Mouse (Mus musculus) mouse embryonic stem cell (cell line): Measurements from ENCODE around the gene Haghl.
"Not testable (repeated sequence)": the region's sequence is repeated elsewhere in the genome, so short reads cannot be mapped to it uniquely, and the experiment has no call there.

Source experiments
- in situ Hi-C, 2 experiments: fragments of 300-500 bp; cut with MboI; formaldehyde crosslinking; loops; 1 replicate in 1 of 2; 3 replicates in 1 of 2; pipeline ENCODE4 v1.14.3; 2019 to 2020; ENCODE audit warnings: low sequenced_read_pairs in 2 of 2, low pct_unique_long_range_greater_than_20kb in 1 of 2, mixed read lengths in 1 of 2; ENCODE audit not compliant: unreplicated experiment in 1 of 2

The Haghl gene

DNA sequence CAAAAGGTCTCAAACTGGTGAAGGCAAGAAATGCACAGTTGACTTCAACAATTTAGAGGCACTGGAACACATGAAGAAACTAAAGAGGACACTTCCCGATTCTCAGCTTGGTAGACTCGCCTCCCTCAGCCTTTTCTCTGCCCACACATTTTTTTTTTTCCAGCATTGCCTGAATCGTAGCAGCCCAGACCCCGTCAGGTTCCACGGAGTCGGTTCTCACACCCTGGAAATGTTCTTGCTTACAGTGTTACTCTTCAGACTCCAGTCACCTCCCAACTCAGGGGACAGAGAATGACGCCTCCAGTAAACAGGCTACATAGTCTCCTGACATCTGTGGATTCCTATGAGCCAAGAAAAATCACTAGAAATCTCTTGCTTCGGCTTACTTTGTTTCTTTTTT lies 25.3 kb downstream of the Haghl start:
- in situ Hi-C loops: no loop called here

DNA sequence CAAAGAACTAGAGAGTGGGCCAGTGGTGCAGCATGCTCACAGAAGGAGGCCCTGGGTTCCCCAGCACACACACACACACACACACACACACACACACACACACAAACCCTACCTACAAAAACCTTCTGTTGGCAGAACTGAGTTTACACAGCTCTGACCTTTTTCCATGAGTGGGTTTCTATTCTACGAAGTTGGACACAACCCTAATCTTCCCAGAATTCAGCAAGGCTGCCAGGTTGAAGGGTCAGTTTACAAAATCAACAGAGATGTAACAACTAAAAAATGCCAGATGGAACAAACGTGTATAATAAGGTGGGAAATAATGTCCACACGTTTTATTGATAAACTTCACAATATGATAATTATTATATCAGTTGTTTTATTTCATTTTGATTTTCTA lies 27.8 kb downstream of the Haghl start:
- in situ Hi-C loops: no loop called here

- in situ Hi-C loops: no loop called here
These were observed 28.9 kb downstream of the Haghl start for GRCm38 (mm10) chr17:25756378-25757242.

DNA sequence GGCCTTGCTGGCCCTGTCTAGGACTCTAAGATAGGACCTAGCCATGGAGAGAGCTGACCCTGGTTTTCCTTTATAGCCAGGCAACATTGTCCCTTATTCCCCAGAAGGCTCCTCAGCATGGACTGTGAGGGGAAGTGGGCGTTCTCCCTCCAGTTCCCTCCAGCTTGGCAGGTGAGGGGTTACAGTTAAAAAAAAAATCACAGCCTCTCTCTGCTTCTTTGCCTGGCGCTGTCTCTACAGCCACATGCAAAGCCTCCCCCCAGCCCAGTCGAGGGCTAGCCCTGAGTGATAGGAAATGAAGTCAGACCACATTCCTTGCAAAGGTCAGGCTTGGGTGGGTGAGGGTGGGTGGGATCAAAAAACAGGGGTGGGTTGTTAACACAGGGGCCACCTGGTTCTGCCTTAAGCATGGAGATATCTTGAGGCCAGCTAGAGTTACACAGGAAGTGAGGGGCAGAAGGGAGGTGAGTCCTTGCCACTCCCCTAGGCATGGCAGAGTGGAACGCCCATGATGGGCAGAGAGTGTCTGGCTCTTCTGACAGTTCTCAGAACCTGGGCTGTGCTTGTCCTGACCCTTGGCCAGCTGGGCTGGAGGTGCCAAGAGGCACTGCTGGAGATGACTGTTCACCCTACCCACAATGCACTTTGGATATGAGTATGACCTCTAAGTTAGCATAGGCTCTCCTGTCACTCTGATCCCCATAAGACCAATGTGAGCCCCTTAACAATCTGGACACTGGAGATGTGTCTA lies 29.7 kb downstream of the Haghl start:
- in situ Hi-C loops: no loop called here

DNA sequence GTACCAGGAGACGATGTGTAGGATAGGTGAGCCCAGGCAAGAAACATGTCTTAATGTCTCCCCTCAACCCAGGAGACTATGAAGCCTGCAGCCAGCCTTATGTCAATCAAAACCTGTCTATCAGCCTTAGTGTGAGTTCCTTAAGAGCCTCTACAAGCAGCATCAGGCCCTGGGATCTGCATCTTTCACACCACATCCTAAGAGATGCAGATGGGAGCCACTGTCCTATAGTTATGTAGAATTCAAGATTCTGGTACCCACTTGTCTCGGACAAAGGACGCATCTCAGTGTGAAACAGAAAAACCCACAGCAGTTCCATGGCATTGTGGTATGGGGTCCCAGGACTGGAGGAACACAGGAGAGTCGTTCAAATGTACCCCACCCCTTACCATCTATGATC lies 30.4 kb downstream of the Haghl start:
- in situ Hi-C loops: no loop called here

GRCm38 (mm10) chr17:25754241-25754640 lies 31.2 kb downstream of the Haghl start, which contains the start of gene Msln:
Gene Msln, minus strand, starts transcription at chr17:25754378.
- in situ Hi-C loops: no loop called here

DNA sequence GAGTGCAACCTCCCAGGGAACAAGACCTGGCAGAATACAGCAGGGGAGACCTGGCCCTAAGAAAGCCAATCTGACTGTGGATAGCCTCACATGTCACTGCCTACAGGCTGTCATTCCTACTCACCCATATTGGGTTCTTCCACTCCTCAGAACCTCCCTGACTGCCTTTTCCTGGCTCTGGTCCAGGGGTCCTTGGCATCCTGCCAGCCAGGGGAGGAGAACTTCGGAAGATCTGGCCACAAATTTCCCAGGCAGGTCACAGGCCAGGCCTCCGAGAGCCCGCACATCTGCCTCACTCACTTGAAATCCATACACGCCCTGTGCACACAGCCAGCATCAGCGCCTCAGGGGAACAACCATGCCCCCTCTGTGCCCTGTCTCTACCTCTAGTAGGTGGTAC lies 34.0 kb downstream of the Haghl start:
- in situ Hi-C loops: no loop called here

DNA sequence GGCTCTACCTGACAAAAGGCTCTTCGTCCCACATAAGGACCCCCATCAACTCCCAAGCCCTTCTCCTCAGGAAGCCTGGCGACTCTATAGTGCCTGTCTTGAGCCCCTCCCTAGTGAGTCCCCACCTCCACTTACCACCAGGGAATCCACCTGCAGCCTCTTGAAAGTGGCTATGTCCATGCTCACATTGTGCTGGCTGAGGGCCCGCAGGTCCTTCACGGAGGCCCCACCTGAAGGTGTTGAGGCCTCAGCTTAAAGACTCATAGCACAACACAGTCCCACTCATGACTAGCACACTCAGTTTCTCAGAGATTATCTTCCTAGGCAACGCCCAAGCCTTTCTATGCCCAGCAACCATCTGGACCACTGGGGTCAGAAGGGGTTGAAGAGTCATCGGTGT lies 36.2 kb downstream of the Haghl start:
- in situ Hi-C loops: no loop called here

DNA sequence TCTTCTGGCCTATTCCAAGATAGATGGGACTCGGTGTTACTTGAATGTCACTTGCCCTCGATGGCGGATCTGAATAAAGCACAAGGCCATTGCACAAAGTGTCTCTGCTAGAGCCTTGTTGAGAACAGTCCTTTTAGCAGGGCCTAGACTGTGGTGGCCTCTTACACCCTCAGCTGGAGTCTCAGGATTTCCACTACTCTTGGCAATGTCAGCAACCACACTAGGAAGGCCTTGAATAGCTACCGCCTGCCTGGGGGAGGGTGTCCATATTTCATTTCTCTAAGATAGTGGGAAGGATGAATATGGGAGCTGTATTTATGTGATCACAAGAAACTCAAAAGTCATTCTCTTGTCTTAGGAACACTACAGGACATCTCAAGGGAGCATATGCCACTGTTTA lies 37.2 kb downstream of the Haghl start:
- in situ Hi-C loops: no loop called here

- in situ Hi-C loops: no loop called here
These were observed 41.2 kb downstream of the Haghl start for GRCm38 (mm10) chr17:25744311-25744710.

- in situ Hi-C loops: no loop called here
These were observed 41.6 kb downstream of the Haghl start for GRCm38 (mm10) chr17:25743831-25744230.

GRCm38 (mm10) chr17:25741471-25741870 lies 44.0 kb downstream of the Haghl start:
- in situ Hi-C loops: not testable (repeated sequence)

DNA sequence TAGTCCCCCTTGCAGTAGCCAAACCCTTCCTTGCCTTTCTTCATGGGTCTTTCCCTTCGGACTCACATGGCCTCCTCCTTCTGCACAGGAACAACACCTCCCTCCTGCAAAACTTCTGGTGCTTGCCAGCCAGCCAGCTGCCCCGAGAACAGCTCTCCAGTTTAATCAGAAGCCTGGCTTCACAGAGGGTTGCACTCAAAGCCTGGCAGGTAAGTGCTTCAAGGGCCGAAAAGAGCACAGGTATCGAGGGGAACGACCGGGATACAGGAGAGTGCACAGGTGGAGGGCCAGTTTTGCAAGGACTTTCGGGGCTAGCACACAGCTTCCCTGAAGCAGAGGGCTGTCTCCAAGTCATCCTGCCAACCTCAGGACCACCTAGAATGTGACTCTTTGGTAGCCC lies 46.6 kb downstream of the Haghl start:
- in situ Hi-C loops: loop anchor here in 1 of 2 experiments (10.0 kb wide), 1 partner anchor 56 kb away; the partner anchor contains the start of genes AC134908.4, Fam173a and Metrn

DNA sequence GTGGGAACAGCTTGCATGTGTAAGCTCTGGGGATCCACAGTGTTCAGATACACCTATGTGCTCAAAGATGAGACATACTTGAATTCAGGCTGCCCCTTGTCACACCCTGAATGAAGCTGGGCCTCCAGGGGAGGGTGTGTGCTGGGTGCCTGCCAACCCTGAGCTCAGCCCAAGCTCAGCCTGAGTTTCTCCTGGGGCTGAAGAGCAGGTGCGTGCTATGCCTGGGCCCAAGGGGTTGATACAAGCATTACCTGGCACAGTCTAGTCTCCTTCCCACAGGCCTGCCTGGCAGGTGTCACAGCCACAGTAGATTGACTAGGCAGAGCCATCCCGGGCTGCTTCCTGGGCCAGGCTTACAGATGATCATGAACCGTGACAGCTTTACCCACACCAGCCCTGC lies 49.7 kb downstream of the Haghl start, which contains the start of gene Mslnl:
Gene Mslnl (plus strand): TSS at position 298 of the 400 bp plus-strand sequence.
- in situ Hi-C loops: loop anchor here in 1 of 2 experiments (10.0 kb wide), 1 partner anchor 59 kb away; the partner anchor contains the start of genes AC134908.4, Fam173a and Metrn

DNA sequence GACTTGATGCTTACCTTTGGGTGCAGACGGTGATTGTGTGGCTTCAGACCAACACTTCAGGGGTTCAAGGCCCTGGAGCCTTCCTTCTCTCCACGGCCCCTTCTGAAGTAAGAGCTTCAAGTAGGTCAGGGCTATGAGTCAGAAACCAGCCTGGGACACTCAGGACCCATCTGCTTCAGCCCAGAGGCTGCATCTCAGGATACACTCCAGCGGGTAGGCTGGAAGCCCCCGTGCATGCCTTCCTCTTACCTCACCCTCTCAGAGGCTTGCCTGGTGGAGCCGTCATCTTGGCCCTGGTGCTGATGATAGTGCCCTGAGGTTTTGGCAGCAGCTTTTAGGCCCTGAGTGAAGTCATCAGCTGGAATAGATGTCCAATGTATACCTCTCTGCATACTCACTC lies 50.2 kb downstream of the Haghl start:
- in situ Hi-C loops: loop anchor here in 1 of 2 experiments (10.0 kb wide), 1 partner anchor 60 kb away; the partner anchor contains the start of genes AC134908.4, Fam173a and Metrn

- in situ Hi-C loops: loop anchor here (5.0 to 10.0 kb wide), 2 partner anchors 35 to 63 kb away; partner anchors contain the start of genes AC134908.4 (in 1 of the 2), Fam173a (in 1 of the 2) and Metrn (in 1 of the 2)
These were observed 53.4 kb downstream of the Haghl start for GRCm38 (mm10) chr17:25732082-25732481.
